Mouse (Mus musculus): ENCODE data around the gene Ralgapa2. TPM values are rescaled to one million over a fixed set of nuclear protein-coding genes. Genes with fewer than 3 reads are reported as not detected.
A peak's percentile ranks its signal among the peaks of the same experiment; 100 is the strongest.

The Ralgapa2 gene
- polyA plus RNA-seq, 1 experiment from 2014 or later: 7.8 TPM

- H3K4me1 ChIP-seq (ENCODE audit: control insufficient read depth, insufficient read depth, low read length): peaks cover 31% of the 10 kb centered on the region
- no peaks in the 10 kb centered on the region for H3K9me3 ChIP-seq (ENCODE audit: control insufficient read depth, low read length)
- H3K27ac ChIP-seq (ENCODE audit: low read length): no peak overlapping the region
- ATAC-seq: peak; percentile 47
- H3K4me3 ChIP-seq (ENCODE audit: low read length): peak overlapping the region; percentile 53
- peak overlapping the region; percentile 43 for H3K9ac ChIP-seq (ENCODE audit: low read depth, low read length)
- no peaks in the 10 kb centered on the region for H3K36me3 ChIP-seq (ENCODE audit: control insufficient read depth, insufficient read depth, low read length)
- peaks cover 82% of the 10 kb centered on the region for H3K27me3 ChIP-seq (replicated peaks; ENCODE audit: control insufficient read depth, insufficient read depth, low read length)
- peak overlapping the region; percentile 99 for H3K4me2 ChIP-seq (ENCODE audit: low read depth, low read length)
- WGBS: under 1% methylated on average over 43 of the region's 44 CpGs
Measured at GRCm38 (mm10) chr2:146221929-146222278, 290.2 kb downstream of the Ralgapa2 start.

- under 1% methylated on average over 78 of the region's 86 CpGs for WGBS
- ATAC-seq: peak; percentile 69
- Histone ChIP-seq H3K9me3 (ENCODE audit: control insufficient read depth, low read length) (no peaks in the 10 kb centered on the region), H3K4me1 (ENCODE audit: control insufficient read depth, insufficient read depth, low read length) (peaks cover 31% of the 10 kb centered on the region), H3K27me3 (replicated peaks; ENCODE audit: control insufficient read depth, insufficient read depth, low read length) (peaks cover 80% of the 10 kb centered on the region), H3K9ac (ENCODE audit: low read depth, low read length) (peak within 1 kb of the TSS; percentile 43), H3K36me3 (ENCODE audit: control insufficient read depth, insufficient read depth, low read length) (no peaks in the 10 kb centered on the region), H3K4me3 (ENCODE audit: low read length) (peak within 1 kb of the TSS; percentile 53), H3K4me2 (ENCODE audit: low read depth, low read length) (peak within 1 kb of the TSS; percentile 99), H3K27ac (ENCODE audit: low read length) (peak within 1 kb of the TSS; percentile 41; the same call in 1 of the 2 replicates)
Measured at GRCm38 (mm10) chr2:146221076-146221928, 290.8 kb downstream of the Ralgapa2 start, which contains the start of gene Insm1. Insm1 (plus strand) TSS chr2:146221921.

- H3K27ac ChIP-seq (ENCODE audit: low read length): no peak overlapping the region
- H3K27me3 ChIP-seq (replicated peaks; ENCODE audit: control insufficient read depth, insufficient read depth, low read length): peaks cover 80% of the 10 kb centered on the region
- H3K4me1 ChIP-seq (ENCODE audit: control insufficient read depth, insufficient read depth, low read length): peaks cover 31% of the 10 kb centered on the region
- no peaks in the 10 kb centered on the region for H3K9me3 ChIP-seq (ENCODE audit: control insufficient read depth, low read length)
- WGBS: 1% methylated on average over 24 of the region's 24 CpGs
- H3K4me3 ChIP-seq (ENCODE audit: low read length): peak overlapping the region; percentile 53
- ATAC-seq: no peak
- no peaks in the 10 kb centered on the region for H3K36me3 ChIP-seq (ENCODE audit: control insufficient read depth, insufficient read depth, low read length)
- no peak overlapping the region for H3K9ac ChIP-seq (ENCODE audit: low read depth, low read length)
- H3K4me2 ChIP-seq (ENCODE audit: low read depth, low read length): peak overlapping the region; percentile 99; the same call in 1 of the 2 replicates
Measured at GRCm38 (mm10) chr2:146220591-146221075, 291.5 kb downstream of the Ralgapa2 start.

GRCm38 (mm10) chr2:146219791-146220190, 292.4 kb downstream of the Ralgapa2 start:
- no peak overlapping the region for H3K9ac ChIP-seq (ENCODE audit: low read depth, low read length)
- no peak overlapping the region for H3K4me2 ChIP-seq (ENCODE audit: low read depth, low read length)
- H3K36me3 ChIP-seq (ENCODE audit: control insufficient read depth, insufficient read depth, low read length): no peaks in the 10 kb centered on the region
- no peak for ATAC-seq
- no peaks in the 10 kb centered on the region for H3K9me3 ChIP-seq (ENCODE audit: control insufficient read depth, low read length)
- H3K27ac ChIP-seq (ENCODE audit: low read length): no peak overlapping the region
- peaks cover 31% of the 10 kb centered on the region for H3K4me1 ChIP-seq (ENCODE audit: control insufficient read depth, insufficient read depth, low read length)
- peaks cover 73% of the 10 kb centered on the region for H3K27me3 ChIP-seq (replicated peaks; ENCODE audit: control insufficient read depth, insufficient read depth, low read length)
- H3K4me3 ChIP-seq (ENCODE audit: low read length): no peak overlapping the region
- WGBS: 14% methylated on average over 11 of the region's 11 CpGs

- Histone ChIP-seq H3K9ac (ENCODE audit: low read depth, low read length) (no peak overlapping the region), H3K9me3 (ENCODE audit: control insufficient read depth, low read length) (no peaks in the 10 kb centered on the region), H3K36me3 (ENCODE audit: control insufficient read depth, insufficient read depth, low read length) (no peaks in the 10 kb centered on the region), H3K27me3 (replicated peaks; ENCODE audit: control insufficient read depth, insufficient read depth, low read length) (peaks cover 70% of the 10 kb centered on the region), H3K4me1 (ENCODE audit: control insufficient read depth, insufficient read depth, low read length) (peaks cover 31% of the 10 kb centered on the region), H3K27ac (ENCODE audit: low read length) (no peak overlapping the region), H3K4me2 (ENCODE audit: low read depth, low read length) (no peak overlapping the region), H3K4me3 (ENCODE audit: low read length) (no peak overlapping the region)
- ATAC-seq: no peak
- WGBS: 1% methylated on average over 19 of the region's 19 CpGs
Measured at GRCm38 (mm10) chr2:146218881-146219535, 293.1 kb downstream of the Ralgapa2 start.

GRCm38 (mm10) chr2:146218161-146218691, 293.9 kb downstream of the Ralgapa2 start:
- Histone ChIP-seq H3K4me2 (ENCODE audit: low read depth, low read length) (peak overlapping the region; percentile 39; the same call in 1 of the 2 replicates), H3K9ac (ENCODE audit: low read depth, low read length) (no peak overlapping the region), H3K4me1 (ENCODE audit: control insufficient read depth, insufficient read depth, low read length) (peaks cover 29% of the 10 kb centered on the region), H3K27me3 (replicated peaks; ENCODE audit: control insufficient read depth, insufficient read depth, low read length) (peaks cover 63% of the 10 kb centered on the region), H3K9me3 (ENCODE audit: control insufficient read depth, low read length) (no peaks in the 10 kb centered on the region), H3K4me3 (ENCODE audit: low read length) (peak overlapping the region; percentile 35), H3K27ac (ENCODE audit: low read length) (no peak overlapping the region), H3K36me3 (ENCODE audit: control insufficient read depth, insufficient read depth, low read length) (no peaks in the 10 kb centered on the region)
- WGBS: under 1% methylated on average over 40 of the region's 40 CpGs
- ATAC-seq: no peak

GRCm38 (mm10) chr2:146217227-146217980, 294.7 kb downstream of the Ralgapa2 start:
- H3K4me2 ChIP-seq (ENCODE audit: low read depth, low read length): no peak overlapping the region
- no peak for ATAC-seq
- H3K9ac ChIP-seq (ENCODE audit: low read depth, low read length): no peak overlapping the region
- H3K27ac ChIP-seq (ENCODE audit: low read length): no peak overlapping the region
- WGBS: 3% methylated on average over 16 of the region's 16 CpGs
- H3K9me3 ChIP-seq (ENCODE audit: control insufficient read depth, low read length): no peaks in the 10 kb centered on the region
- H3K4me1 ChIP-seq (ENCODE audit: control insufficient read depth, insufficient read depth, low read length): peaks cover 22% of the 10 kb centered on the region
- H3K4me3 ChIP-seq (ENCODE audit: low read length): no peak overlapping the region
- H3K27me3 ChIP-seq (replicated peaks; ENCODE audit: control insufficient read depth, insufficient read depth, low read length): peaks cover 57% of the 10 kb centered on the region
- no peaks in the 10 kb centered on the region for H3K36me3 ChIP-seq (ENCODE audit: control insufficient read depth, insufficient read depth, low read length)

- H3K9me3 ChIP-seq (ENCODE audit: control insufficient read depth, low read length): no peaks in the 10 kb centered on the region
Measured at GRCm38 (mm10) chr2:146216111-146217064, 295.8 kb downstream of the Ralgapa2 start.

More at GRCm38 (mm10) chr2:146216111-146217064, 295.8 kb downstream of the Ralgapa2 start:
- Histone ChIP-seq H3K4me3 (ENCODE audit: low read length) (no peak overlapping the region), H3K36me3 (ENCODE audit: control insufficient read depth, insufficient read depth, low read length) (no peaks in the 10 kb centered on the region), H3K4me1 (ENCODE audit: control insufficient read depth, insufficient read depth, low read length) (peaks cover 12% of the 10 kb centered on the region), H3K4me2 (ENCODE audit: low read depth, low read length) (no peak overlapping the region), H3K9ac (ENCODE audit: low read depth, low read length) (no peak overlapping the region), H3K27ac (ENCODE audit: low read length) (no peak overlapping the region), H3K27me3 (replicated peaks; ENCODE audit: control insufficient read depth, insufficient read depth, low read length) (peaks cover 47% of the 10 kb centered on the region)
- 21% methylated on average over 14 of the region's 14 CpGs for WGBS
- no peak for ATAC-seq
